22 mouse cellular contexts compared by ENCODE assay signal in the genomic region with DNA sequence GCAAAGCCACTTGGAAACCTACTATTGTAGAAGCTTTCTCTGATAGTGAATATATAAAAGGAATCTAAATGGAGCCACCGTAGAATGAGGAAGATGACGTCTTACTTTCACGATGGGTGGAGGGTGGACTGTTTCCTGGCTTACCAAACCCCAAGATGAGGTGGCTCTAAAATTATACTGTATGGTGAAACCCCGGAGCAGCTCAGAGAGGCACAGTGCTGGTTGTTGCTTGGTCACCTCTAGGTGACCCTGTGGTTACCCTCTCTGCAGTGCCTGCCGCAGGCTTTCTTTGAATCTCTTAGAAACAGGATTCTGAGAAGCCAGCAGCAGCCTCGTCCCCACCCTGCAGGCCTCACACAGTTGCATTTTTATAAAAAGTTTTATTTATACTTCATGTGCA.
DNase-seq lines count a peak whose midpoint lies in the region; ATAC-seq and TF ChIP-seq lines count a peak whose summit lies in the region.
"Had no signal": no experiment of that assay in that cellular context is flagged by ENCODE, and none has a peak within 500 bp of the region (broad histone marks: within the 10 kb centered on the region; RNA-seq: fewer than 3 reads in every experiment).

No protein-coding gene starts in this region.

- DNase-seq in spleen, postnatal 36 days (ENCODE audit: low spot score in 2 of 2) = peak; percentile 22 to 32
- no peak for DNase-seq in spleen, postnatal 14 days (ENCODE audit: low spot score in 2 of 2)
- no peak for DNase-seq in left cerebral cortex, adult 2 months (ENCODE audit: extremely low spot score in 1 of 2, low spot score in 2 of 2)
- no peak for DNase-seq in cerebellum, postnatal 36 days
- DNase-seq: adrenal gland, postnatal 10 days; cerebellum, adult 9-10 months; embryo, embryonic 11 days; gastrocnemius, postnatal 10 days; heart, postnatal 36 days; layer of hippocampus, adult 9-11 months; liver, embryonic 13.5 days; right cerebral cortex, adult 18-20 months; spleen, adult 18-20 months; thymus, postnatal 4 days had no signal

- no peak overlapping the region for H3K4me3 ChIP-seq in left cerebral cortex, adult 2 months
- H3K4me3 ChIP-seq in forebrain, embryonic 15.5 days = no peak overlapping the region
- H3K4me3 ChIP-seq: intestine, embryonic 15.5 days; liver, embryonic 13.5 days; neural tube, embryonic 15.5 days had no signal

- no peak overlapping the region for H3K4me2 ChIP-seq in forebrain, embryonic 15.5 days (replicated peaks)
- H3K4me2 ChIP-seq: heart, embryonic 11.5 days; intestine, embryonic 15.5 days; liver, embryonic 13.5 days; neural tube, embryonic 15.5 days had no signal

- no peak for TF ChIP-seq CTCF in left cerebral cortex, adult 2 months (IDR thresholded peaks at IDR 0.05)

- H3K27me3 ChIP-seq in forebrain, embryonic 15.5 days = no peaks in the 10 kb centered on the region
- H3K27me3 ChIP-seq: intestine, embryonic 15.5 days; liver, embryonic 13.5 days; neural tube, embryonic 15.5 days had no signal

- no peak overlapping the region for H3K9ac ChIP-seq in forebrain, embryonic 15.5 days (replicated peaks)
- H3K9ac ChIP-seq: intestine, embryonic 15.5 days; liver, embryonic 13.5 days; neural tube, embryonic 15.5 days had no signal

- intact Hi-C loops in left cerebral cortex, adult 2 months (cut with DNase I) = no loop called here

- no peaks in the 10 kb centered on the region for H3K9me3 ChIP-seq in forebrain, embryonic 15.5 days
- H3K9me3 ChIP-seq: intestine, embryonic 15.5 days; liver, embryonic 13.5 days; neural tube, embryonic 15.5 days had no signal

- H3K27ac ChIP-seq in left cerebral cortex, adult 2 months = no peak overlapping the region
- no peak overlapping the region for H3K27ac ChIP-seq in forebrain, embryonic 15.5 days (replicated peaks)
- H3K27ac ChIP-seq: intestine, embryonic 15.5 days; kidney, postnatal 0 days; liver, embryonic 13.5 days; neural tube, embryonic 15.5 days had no signal

- peak; percentile 88 for ATAC-seq in activated CD4-positive, CD25-positive, alpha-beta regulatory T cell, adult 4 months
- peak; percentile 83 for ATAC-seq in inflammation-experienced regulatory T-cells, adult 6 months
- ATAC-seq in neutrophil, adult 5-6 weeks (ENCODE audit: extremely low read depth, insufficient number of reproducible peaks, low FRiP score, poor library complexity, severe bottlenecking) = peak; percentile 53
- ATAC-seq in forebrain, embryonic 15.5 days (replicated peaks) = no peak
- ATAC-seq: intestine, embryonic 15.5 days had no signal

- 88% methylated on average over 6 of the region's 6 CpGs for WGBS in forebrain, embryonic 15.5 days

- H3K36me3 ChIP-seq in forebrain, embryonic 15.5 days = no peaks in the 10 kb centered on the region
- H3K36me3 ChIP-seq: intestine, embryonic 15.5 days; liver, embryonic 13.5 days; neural tube, embryonic 15.5 days had no signal

- H3K4me1 ChIP-seq in forebrain, embryonic 15.5 days = no peaks in the 10 kb centered on the region
- H3K4me1 ChIP-seq: intestine, embryonic 15.5 days; neural tube, embryonic 15.5 days had no signal

Comparison
In these comparisons a context has a peak if more than half of its experiments do, and no peak if none do; other contexts are left out.
1. DNase-seq: peak in spleen, postnatal 36 days (2 of 2); none in spleen, postnatal 14 days (0 of 2), left cerebral cortex, adult 2 months (0 of 2) and cerebellum, postnatal 36 days (0 of 2).